Mouse (Mus musculus) lung, embryonic 14.5 days (tissue): ENCODE measurements at regions not wholly inside any gene's neighbourhood (a gene's known extent, or its start where the extent isn't known, plus 50 kb on each side); places are given as distances from the start of the nearest gene placed in this dataset.

ENCODE experiments used
- ATAC-seq: fragments of 200-750 bp; cut with Nextera tagmentation; 2 replicates; pipeline ENCODE4 v1.8.0; 2017; ENCODE audit warnings: mild to moderate bottlenecking, moderate TSS enrichment, moderate library complexity; ENCODE audit not compliant: insufficient read depth
- DNase-seq: peaks from one replicate; pipeline ENCODE4 v3.0.0-alpha.2; 2015
- H3K27ac ChIP-seq: fragments of 300-500 bp; sonication (generic); 2 replicates; pipeline ENCODE4 v1.5.1; 2014; ENCODE audit warnings: low read depth, mild to moderate bottlenecking, moderate library complexity
- H3K27me3 ChIP-seq: fragments of 300-500 bp; sonication (generic); 2 replicates; pipeline ENCODE4 v1.6.1; 2014; ENCODE audit warnings: low read length, control low read depth; ENCODE audit not compliant: insufficient read depth
- H3K36me3 ChIP-seq: fragments of 300-500 bp; sonication (generic); 2 replicates; pipeline ENCODE4 v1.6.1; 2014; ENCODE audit warnings: control low read depth; ENCODE audit not compliant: insufficient read depth
- H3K4me1 ChIP-seq: fragments of 300-500 bp; sonication (generic); 2 replicates; pipeline ENCODE4 v1.6.1; 2014; ENCODE audit warnings: antibody characterized with exemption, control low read depth; ENCODE audit not compliant: insufficient read depth
- H3K4me2 ChIP-seq: fragments of 300-500 bp; sonication (generic); 2 replicates; pipeline ENCODE4 v1.6.1; 2014; ENCODE audit warnings: mild to moderate bottlenecking
- H3K4me3 ChIP-seq: fragments of 300-500 bp; sonication (generic); 2 replicates; pipeline ENCODE4 v1.5.1; 2014; ENCODE audit warnings: low read depth, low read length
- H3K9ac ChIP-seq: fragments of 300-500 bp; sonication (generic); 2 replicates; pipeline ENCODE4 v1.6.1; 2014
- H3K9me3 ChIP-seq: fragments of 300-500 bp; sonication (generic); 2 replicates; pipeline ENCODE4 v1.6.1; 2016; ENCODE audit warnings: low read depth, low read length, control low read depth
- CTCF ChIP-seq: IDR thresholded peaks from 2 replicates; pipeline ENCODE4 v1.5.1; 2016; ENCODE audit warnings: antibody characterized with exemption, low read depth
- WGBS: fragments of 180-500 bp; shearing (Covaris S2); extraction: QIAGEN DNeasy Blood & Tissue Kit; methylation state at CpG from one replicate; pipeline ENCODE4 v1.1.7; 2014; 5-methylcytosine and 5-hydroxymethylcytosine counted together

DNA sequence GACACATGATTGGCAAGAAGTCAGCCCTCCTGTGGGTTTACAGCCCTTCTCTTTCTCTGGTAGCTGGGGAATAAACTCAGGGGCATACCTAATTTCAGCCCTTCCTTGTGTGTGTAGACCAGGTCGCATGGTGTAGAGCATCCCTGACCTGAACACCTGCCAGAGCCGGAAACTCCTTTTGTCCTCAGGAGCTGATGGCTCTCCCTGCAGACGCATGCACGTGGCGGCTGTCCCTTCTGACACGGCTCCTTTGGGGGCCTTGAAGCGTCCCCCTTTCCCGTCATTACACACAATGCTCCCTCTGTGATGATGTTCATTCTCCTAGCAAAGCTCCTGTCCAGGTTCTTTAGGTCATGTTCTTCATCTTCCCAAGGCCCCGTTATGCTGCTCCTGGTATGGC is 203.3 kb downstream of the Diras2 start:
- H3K4me3 ChIP-seq, result no peak overlapping the region
- no peaks in the 10 kb centered on the region for H3K27me3 ChIP-seq
- TF ChIP-seq CTCF, result no peak
- no peak overlapping the region for H3K4me2 ChIP-seq
- no peak for ATAC-seq
- no peak overlapping the region for H3K9ac ChIP-seq
- no peaks in the 10 kb centered on the region for H3K9me3 ChIP-seq
- H3K36me3 ChIP-seq, result no peaks in the 10 kb centered on the region
- no peaks in the 10 kb centered on the region for H3K4me1 ChIP-seq
- WGBS, result 87% methylated on average over 9 of the region's 9 CpGs
- H3K27ac ChIP-seq, result no peak overlapping the region
- no peak for DNase-seq

DNA sequence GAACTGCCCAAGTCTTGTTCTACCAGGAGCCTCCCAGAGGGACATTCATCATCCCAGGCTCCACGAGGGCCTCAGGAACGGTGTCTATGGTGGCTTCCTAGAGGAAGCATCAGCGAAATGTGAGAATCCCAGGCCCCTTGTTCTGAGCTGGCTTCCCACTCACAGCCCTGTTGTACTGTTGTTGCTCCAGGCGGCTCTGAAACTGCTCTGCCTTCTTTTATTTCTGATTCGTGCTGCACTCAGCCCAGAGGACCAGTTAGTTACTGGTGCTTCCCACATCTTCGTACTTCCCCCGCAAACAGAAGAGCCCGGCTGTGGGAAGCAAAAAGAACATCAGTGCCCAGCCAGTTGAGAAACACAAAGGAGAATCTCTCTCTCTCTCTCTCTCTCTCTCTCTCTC is 202.3 kb downstream of the Diras2 start:
- Histone ChIP-seq H3K4me1 (no peaks in the 10 kb centered on the region), H3K36me3 (no peaks in the 10 kb centered on the region), H3K9me3 (no peaks in the 10 kb centered on the region), H3K27ac (no peak overlapping the region), H3K4me3 (no peak overlapping the region), H3K9ac (no peak overlapping the region), H3K4me2 (no peak overlapping the region), H3K27me3 (no peaks in the 10 kb centered on the region)
- WGBS, result 65% methylated on average over 8 of the region's 8 CpGs
- no peak for DNase-seq
- no peak for TF ChIP-seq CTCF
- ATAC-seq, result no peak

DNA sequence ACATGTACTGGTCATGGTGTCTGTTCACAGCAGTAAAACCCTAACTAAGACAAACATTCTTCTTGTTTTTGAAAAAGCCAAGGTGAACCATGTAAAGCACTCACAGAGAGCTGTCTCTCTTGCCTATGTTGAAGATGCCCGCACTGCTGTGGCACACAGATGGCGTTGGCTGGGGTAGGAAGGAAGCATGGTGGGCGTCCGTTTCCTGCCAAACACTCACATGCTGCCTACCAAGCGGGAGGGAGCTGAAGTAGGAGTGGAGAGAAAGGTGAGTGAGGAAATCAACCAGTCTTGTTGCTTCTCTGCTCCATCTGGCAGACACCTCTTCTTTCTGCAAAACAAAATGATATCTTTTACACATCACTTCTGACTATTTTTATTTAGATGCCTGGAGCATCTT is 200.0 kb downstream of the Diras2 start:
- DNase-seq (no peak), ATAC-seq (no peak)
- Histone ChIP-seq H3K27ac (no peak overlapping the region), H3K4me2 (no peak overlapping the region), H3K9me3 (no peaks in the 10 kb centered on the region), H3K36me3 (no peaks in the 10 kb centered on the region), H3K4me3 (no peak overlapping the region), H3K27me3 (no peaks in the 10 kb centered on the region), H3K4me1 (no peaks in the 10 kb centered on the region), H3K9ac (no peak overlapping the region)
- WGBS, result 86% methylated on average over 5 of the region's 5 CpGs
- no peak for TF ChIP-seq CTCF

DNA sequence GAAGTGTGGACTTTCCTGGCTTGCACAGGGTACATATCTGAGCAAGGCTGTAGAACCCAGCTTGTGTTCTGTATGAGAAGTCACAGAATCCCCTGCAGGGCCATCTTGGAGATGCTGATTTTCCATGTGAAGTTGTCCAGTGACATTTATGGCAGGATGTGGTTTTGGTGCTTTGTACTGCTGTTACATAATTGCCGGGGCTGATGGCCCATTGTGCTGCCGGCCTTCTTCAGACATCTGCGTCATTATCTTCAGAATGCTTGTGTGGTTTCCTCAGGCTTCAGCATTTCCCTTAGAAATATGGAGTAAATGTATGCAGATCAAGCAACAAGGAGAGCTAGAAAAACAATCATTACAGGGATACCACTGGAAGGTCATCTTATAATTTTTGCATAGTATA is 196.1 kb downstream of the Diras2 start:
- H3K27ac ChIP-seq, result no peak overlapping the region
- no peak for TF ChIP-seq CTCF
- H3K4me3 ChIP-seq, result no peak overlapping the region
- H3K4me2 ChIP-seq, result no peak overlapping the region
- H3K27me3 ChIP-seq, result no peaks in the 10 kb centered on the region
- H3K9me3 ChIP-seq, result no peaks in the 10 kb centered on the region
- DNase-seq, result no peak
- H3K9ac ChIP-seq, result no peak overlapping the region
- WGBS, result 76% methylated on average over 3 of the region's 3 CpGs
- H3K36me3 ChIP-seq, result no peaks in the 10 kb centered on the region
- no peaks in the 10 kb centered on the region for H3K4me1 ChIP-seq
- ATAC-seq, result no peak

DNA sequence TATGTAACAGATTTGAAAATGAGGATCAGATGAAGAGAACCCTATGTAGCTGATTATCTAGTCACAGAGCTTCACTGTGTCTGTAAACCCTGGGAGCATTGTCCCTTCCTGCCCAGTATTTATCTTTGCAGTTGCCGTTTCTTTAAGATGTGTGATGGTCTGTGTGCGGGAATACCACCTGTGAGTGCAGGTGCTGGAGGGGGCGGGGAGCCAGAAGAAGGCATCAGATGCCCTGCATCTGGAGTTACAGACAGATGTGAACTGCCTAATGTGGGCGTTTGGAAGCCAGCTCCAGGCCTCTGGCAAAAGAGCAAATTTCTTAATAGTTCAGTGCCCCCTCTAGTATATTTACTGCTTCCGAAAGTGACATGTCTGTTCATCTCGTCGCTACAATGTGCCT is 193.1 kb downstream of the Diras2 start:
- TF ChIP-seq CTCF, result no peak
- DNase-seq (no peak), ATAC-seq (no peak)
- Histone ChIP-seq H3K9ac (no peak overlapping the region), H3K4me1 (no peaks in the 10 kb centered on the region), H3K27me3 (no peaks in the 10 kb centered on the region), H3K27ac (no peak overlapping the region), H3K9me3 (no peaks in the 10 kb centered on the region), H3K4me3 (no peak overlapping the region), H3K4me2 (no peak overlapping the region), H3K36me3 (no peaks in the 10 kb centered on the region)
- WGBS, result 57% methylated on average over 7 of the region's 7 CpGs

DNA sequence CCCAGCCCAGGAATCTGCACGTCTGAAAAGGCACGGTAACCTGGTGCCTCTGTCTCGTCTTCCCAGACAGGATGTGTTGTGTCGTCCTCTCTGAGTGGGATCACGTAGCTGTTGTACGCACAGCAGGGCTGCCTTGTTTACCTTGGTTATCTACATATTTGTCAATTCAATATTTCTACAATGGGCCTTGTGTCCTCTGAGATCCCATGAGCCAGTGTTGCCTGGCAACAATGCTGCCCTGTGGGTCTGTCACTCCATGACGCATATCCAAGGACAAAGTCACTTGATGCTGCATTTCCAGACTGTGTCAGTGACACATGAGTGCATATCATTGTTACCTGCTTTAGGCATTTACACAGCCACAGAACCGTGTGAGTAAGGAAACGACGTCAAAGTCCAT is 191.9 kb downstream of the Diras2 start:
- Histone ChIP-seq H3K27ac (no peak overlapping the region), H3K4me1 (no peaks in the 10 kb centered on the region), H3K4me2 (no peak overlapping the region), H3K9me3 (no peaks in the 10 kb centered on the region), H3K9ac (no peak overlapping the region), H3K36me3 (no peaks in the 10 kb centered on the region), H3K4me3 (no peak overlapping the region), H3K27me3 (no peaks in the 10 kb centered on the region)
- TF ChIP-seq CTCF, result no peak
- ATAC-seq (no peak), DNase-seq (peak; percentile 9)
- WGBS, result 45% methylated on average over 10 of the region's 10 CpGs

DNA sequence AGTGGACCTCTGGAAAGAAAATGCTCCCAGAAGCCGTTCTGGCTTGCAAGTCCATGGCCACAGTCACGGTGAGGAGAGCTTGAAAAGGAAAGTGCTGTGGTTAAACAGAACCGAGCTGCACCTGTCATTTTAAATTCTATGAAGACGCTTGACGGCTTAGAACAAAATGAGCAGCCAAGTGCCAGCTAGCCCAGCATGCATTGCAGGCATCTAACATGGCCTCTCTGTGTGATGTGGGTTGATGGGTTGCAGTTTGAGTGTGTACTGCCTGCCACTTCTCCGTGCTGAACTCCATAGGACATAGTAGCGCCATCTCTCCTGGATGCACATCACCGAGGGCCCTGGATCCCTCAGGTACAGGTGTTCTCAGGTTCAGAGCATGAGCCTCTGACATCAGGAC is 189.1 kb downstream of the Diras2 start:
- DNase-seq (no peak), ATAC-seq (no peak)
- Histone ChIP-seq H3K27ac (no peak overlapping the region), H3K27me3 (no peaks in the 10 kb centered on the region), H3K4me2 (no peak overlapping the region), H3K9me3 (no peaks in the 10 kb centered on the region), H3K36me3 (no peaks in the 10 kb centered on the region), H3K4me1 (no peaks in the 10 kb centered on the region), H3K9ac (no peak overlapping the region), H3K4me3 (no peak overlapping the region)
- 75% methylated on average over 8 of the region's 8 CpGs for WGBS
- TF ChIP-seq CTCF, result no peak

DNA sequence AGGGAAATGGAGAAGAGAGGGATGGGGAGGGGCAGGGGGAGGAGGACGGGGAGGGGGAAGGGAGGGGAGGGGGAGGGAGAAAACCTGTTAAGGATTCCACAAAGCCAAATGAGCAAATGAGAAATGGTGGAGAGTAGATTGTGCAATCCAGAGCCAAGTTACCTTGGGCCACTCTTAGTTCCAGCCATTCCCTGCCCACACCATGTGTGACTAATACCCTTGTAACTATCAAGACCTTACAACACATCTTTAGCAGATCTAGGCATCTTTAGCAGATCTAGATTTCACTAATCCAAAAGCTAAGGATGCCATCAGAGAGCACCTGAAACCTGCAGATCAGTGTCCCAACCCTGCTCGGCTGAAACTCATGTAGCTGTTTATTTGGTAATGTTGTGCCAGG is 186.7 kb downstream of the Diras2 start:
- ATAC-seq, result no peak
- no peaks in the 10 kb centered on the region for H3K36me3 ChIP-seq
- no peak overlapping the region for H3K4me2 ChIP-seq
- H3K27ac ChIP-seq, result no peak overlapping the region
- no peak for TF ChIP-seq CTCF
- WGBS, result 81% methylated on average over 2 of the region's 2 CpGs
- no peaks in the 10 kb centered on the region for H3K27me3 ChIP-seq
- H3K4me3 ChIP-seq, result no peak overlapping the region
- no peaks in the 10 kb centered on the region for H3K4me1 ChIP-seq
- H3K9ac ChIP-seq, result no peak overlapping the region
- H3K9me3 ChIP-seq, result no peaks in the 10 kb centered on the region
- no peak for DNase-seq
